Mouse (Mus musculus): ENCODE data around the gene Pdzd7. TPM values are rescaled to one million over a fixed set of nuclear protein-coding genes. Genes with fewer than 3 reads are reported as not detected.
A peak's percentile ranks its signal among the peaks of the same experiment; 100 is the strongest.

The Pdzd7 gene
- polyA plus RNA-seq, 1 experiment from 2014 or later = 0.42 TPM

DNA sequence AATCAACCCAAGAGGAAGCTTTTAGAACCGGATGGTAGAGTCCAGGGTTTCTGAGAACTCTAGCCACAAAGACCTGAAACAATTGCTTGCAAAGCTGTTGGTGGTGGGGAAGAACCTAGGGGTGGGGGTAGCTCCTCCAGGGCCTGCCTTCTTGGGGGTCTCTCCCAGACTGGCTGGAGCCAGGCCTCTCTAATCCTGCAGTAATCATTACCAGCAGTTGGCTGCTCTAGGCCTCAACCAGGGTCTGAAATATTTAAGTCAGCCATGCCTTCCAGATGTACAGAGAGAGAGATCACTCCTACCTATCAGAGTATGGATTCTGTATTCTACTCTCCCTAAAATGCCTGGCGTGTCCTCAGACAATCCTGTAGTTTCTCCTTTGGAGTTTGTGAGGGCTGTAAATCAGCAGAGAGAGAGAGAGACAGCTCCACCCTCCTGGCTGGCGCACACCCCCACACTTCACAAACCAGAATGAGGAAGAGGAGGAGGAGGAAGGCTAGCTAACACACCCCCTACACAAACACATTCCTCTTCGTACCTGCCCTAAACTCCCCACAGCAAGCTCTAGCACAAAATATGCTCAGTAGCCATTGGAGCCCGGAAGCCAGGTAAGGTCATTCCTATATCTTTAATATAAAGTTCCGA is 31.8 kb downstream of the Pdzd7 start:
- H3K4me1 ChIP-seq (replicated peaks; ENCODE audit: control insufficient read depth, insufficient read depth, low read length) = peaks cover 28% of the 10 kb centered on the region
- 0 out of 2 replicates have a peak overlapping the region, but pooled peaks have one; percentile 56 for H3K4me3 ChIP-seq (ENCODE audit: low read depth, low read length)
- no peaks in the 10 kb centered on the region for H3K9me3 ChIP-seq (ENCODE audit: control insufficient read depth, low read length)
- H3K36me3 ChIP-seq (ENCODE audit: control insufficient read depth, insufficient read depth, low read length) = peaks cover 31% of the 10 kb centered on the region
- no peak overlapping the region for H3K9ac ChIP-seq (ENCODE audit: low read length)
- 42% methylated on average over 6 of the region's 6 CpGs for WGBS
- H3K27ac ChIP-seq (ENCODE audit: low read depth) = peak overlapping the region; percentile 97
- DNase-seq (ENCODE audit: low spot score) (no peak), ATAC-seq (replicated peaks; ENCODE audit: low FRiP score, low TSS enrichment, low read depth) (no peak)
- H3K27me3 ChIP-seq (replicated peaks; ENCODE audit: control insufficient read depth, insufficient read depth, low read length) = no peaks in the 10 kb centered on the region
- H3K4me2 ChIP-seq (ENCODE audit: low read length) = peak overlapping the region; percentile 97

DNA sequence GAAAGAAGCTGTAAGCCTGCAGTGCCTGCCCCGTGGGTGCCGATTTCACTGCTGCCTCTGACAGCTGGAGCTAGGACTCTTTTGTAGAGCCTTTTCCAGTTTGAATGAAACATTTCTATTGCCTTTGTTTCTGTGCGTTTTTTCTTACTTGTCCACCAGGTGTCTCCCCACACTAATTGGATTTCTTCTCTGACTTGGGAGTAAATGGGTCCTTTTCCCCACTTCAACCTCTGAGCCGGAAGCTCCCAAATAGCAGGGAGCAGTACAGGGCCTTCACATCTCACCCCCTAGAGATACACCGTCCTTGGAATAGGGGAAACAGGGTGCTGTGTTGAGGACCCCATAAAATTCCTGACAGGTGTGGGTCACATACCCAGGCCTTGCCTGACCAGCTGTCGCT is 32.9 kb downstream of the Pdzd7 start:
- WGBS = 37% methylated on average over 6 of the region's 6 CpGs
- H3K9ac ChIP-seq (ENCODE audit: low read length) = no peak overlapping the region
- H3K27me3 ChIP-seq (replicated peaks; ENCODE audit: control insufficient read depth, insufficient read depth, low read length) = no peaks in the 10 kb centered on the region
- peaks cover 31% of the 10 kb centered on the region for H3K36me3 ChIP-seq (ENCODE audit: control insufficient read depth, insufficient read depth, low read length)
- H3K9me3 ChIP-seq (ENCODE audit: control insufficient read depth, low read length) = no peaks in the 10 kb centered on the region
- ATAC-seq (replicated peaks; ENCODE audit: low FRiP score, low TSS enrichment, low read depth) (no peak), DNase-seq (ENCODE audit: low spot score) (no peak)
- H3K4me3 ChIP-seq (ENCODE audit: low read depth, low read length) = no peak overlapping the region
- H3K4me2 ChIP-seq (ENCODE audit: low read length) = no peak overlapping the region
- H3K4me1 ChIP-seq (replicated peaks; ENCODE audit: control insufficient read depth, insufficient read depth, low read length) = peaks cover 31% of the 10 kb centered on the region
- H3K27ac ChIP-seq (ENCODE audit: low read depth) = no peak overlapping the region

DNA sequence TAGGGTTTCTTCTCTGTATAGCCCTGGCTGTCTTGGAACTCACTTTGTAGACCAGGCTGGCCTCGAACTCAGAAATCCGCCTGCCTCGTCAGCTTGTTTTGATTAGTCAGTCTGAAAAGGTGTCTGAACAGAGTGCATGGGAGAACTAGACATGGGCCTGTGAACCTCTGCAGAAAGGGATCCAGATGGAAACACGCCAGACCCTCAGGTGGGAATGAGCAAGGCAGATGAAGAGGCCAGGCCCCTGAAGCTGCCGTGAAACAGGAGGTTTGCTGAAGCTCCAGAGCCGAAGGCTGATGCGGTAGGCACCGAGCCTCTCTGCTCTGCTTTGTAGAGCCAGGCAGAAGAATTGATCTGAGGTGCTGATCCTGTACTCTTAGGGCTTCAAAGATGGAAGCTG is 33.3 kb downstream of the Pdzd7 start:
- no peak for DNase-seq (ENCODE audit: low spot score)
- Histone ChIP-seq H3K9me3 (ENCODE audit: control insufficient read depth, low read length) (no peaks in the 10 kb centered on the region), H3K9ac (ENCODE audit: low read length) (no peak overlapping the region), H3K27me3 (replicated peaks; ENCODE audit: control insufficient read depth, insufficient read depth, low read length) (no peaks in the 10 kb centered on the region), H3K4me2 (ENCODE audit: low read length) (no peak overlapping the region), H3K4me1 (replicated peaks; ENCODE audit: control insufficient read depth, insufficient read depth, low read length) (peaks cover 35% of the 10 kb centered on the region), H3K4me3 (ENCODE audit: low read depth, low read length) (no peak overlapping the region), H3K27ac (ENCODE audit: low read depth) (no peak overlapping the region), H3K36me3 (ENCODE audit: control insufficient read depth, insufficient read depth, low read length) (peaks cover 31% of the 10 kb centered on the region)
- ATAC-seq (replicated peaks; ENCODE audit: low FRiP score, low TSS enrichment, low read depth) = no peak
- WGBS = 85% methylated on average over 8 of the region's 8 CpGs

GRCm38 (mm10) chr19:45010646-45011045 is 34.9 kb downstream of the Pdzd7 start:
- ATAC-seq (replicated peaks; ENCODE audit: low FRiP score, low TSS enrichment, low read depth) (no peak), DNase-seq (ENCODE audit: low spot score) (no peak)
- 88% methylated on average over 4 of the region's 4 CpGs for WGBS
- no peaks in the 10 kb centered on the region for H3K9me3 ChIP-seq (ENCODE audit: control insufficient read depth, low read length)
- peaks cover 34% of the 10 kb centered on the region for H3K4me1 ChIP-seq (replicated peaks; ENCODE audit: control insufficient read depth, insufficient read depth, low read length)
- peaks cover 31% of the 10 kb centered on the region for H3K36me3 ChIP-seq (ENCODE audit: control insufficient read depth, insufficient read depth, low read length)
- H3K4me3 ChIP-seq (ENCODE audit: low read depth, low read length) = no peak overlapping the region
- H3K4me2 ChIP-seq (ENCODE audit: low read length) = no peak overlapping the region
- no peak overlapping the region for H3K27ac ChIP-seq (ENCODE audit: low read depth)
- no peaks in the 10 kb centered on the region for H3K27me3 ChIP-seq (replicated peaks; ENCODE audit: control insufficient read depth, insufficient read depth, low read length)
- no peak overlapping the region for H3K9ac ChIP-seq (ENCODE audit: low read length)

- Histone ChIP-seq H3K4me3 (ENCODE audit: low read depth, low read length) (peak overlapping the region; percentile 99), H3K9ac (ENCODE audit: low read length) (no peak overlapping the region; the same call in 1 of the 2 replicates), H3K27me3 (replicated peaks; ENCODE audit: control insufficient read depth, insufficient read depth, low read length) (no peaks in the 10 kb centered on the region), H3K4me2 (ENCODE audit: low read length) (peak overlapping the region; percentile 94), H3K9me3 (ENCODE audit: control insufficient read depth, low read length) (no peaks in the 10 kb centered on the region), H3K36me3 (ENCODE audit: control insufficient read depth, insufficient read depth, low read length) (peaks cover 49% of the 10 kb centered on the region), H3K4me1 (replicated peaks; ENCODE audit: control insufficient read depth, insufficient read depth, low read length) (peaks cover 18% of the 10 kb centered on the region), H3K27ac (ENCODE audit: low read depth) (no peak overlapping the region)
- WGBS = 91% methylated on average over 20 of the region's 20 CpGs
- ATAC-seq (replicated peaks; ENCODE audit: low FRiP score, low TSS enrichment, low read depth) = no peak
- DNase-seq (ENCODE audit: low spot score) = no peak
Observed at GRCm38 (mm10) chr19:45007425-45008191, 37.9 kb downstream of the Pdzd7 start.

GRCm38 (mm10) chr19:45007021-45007420 is 38.5 kb downstream of the Pdzd7 start:
- H3K4me3 ChIP-seq (ENCODE audit: low read depth, low read length) = peak overlapping the region; percentile 99
- DNase-seq (ENCODE audit: low spot score) (no peak), ATAC-seq (replicated peaks; ENCODE audit: low FRiP score, low TSS enrichment, low read depth) (no peak)
- H3K36me3 ChIP-seq (ENCODE audit: control insufficient read depth, insufficient read depth, low read length) = peaks cover 49% of the 10 kb centered on the region
- H3K27me3 ChIP-seq (replicated peaks; ENCODE audit: control insufficient read depth, insufficient read depth, low read length) = no peaks in the 10 kb centered on the region
- 38% methylated on average over 17 of the region's 17 CpGs for WGBS
- H3K4me1 ChIP-seq (replicated peaks; ENCODE audit: control insufficient read depth, insufficient read depth, low read length) = peaks cover 18% of the 10 kb centered on the region
- peak overlapping the region; percentile 73 for H3K9ac ChIP-seq (ENCODE audit: low read length)
- peak overlapping the region; percentile 81 for H3K27ac ChIP-seq (ENCODE audit: low read depth)
- H3K4me2 ChIP-seq (ENCODE audit: low read length) = peak overlapping the region; percentile 94
- H3K9me3 ChIP-seq (ENCODE audit: control insufficient read depth, low read length) = no peaks in the 10 kb centered on the region

DNA sequence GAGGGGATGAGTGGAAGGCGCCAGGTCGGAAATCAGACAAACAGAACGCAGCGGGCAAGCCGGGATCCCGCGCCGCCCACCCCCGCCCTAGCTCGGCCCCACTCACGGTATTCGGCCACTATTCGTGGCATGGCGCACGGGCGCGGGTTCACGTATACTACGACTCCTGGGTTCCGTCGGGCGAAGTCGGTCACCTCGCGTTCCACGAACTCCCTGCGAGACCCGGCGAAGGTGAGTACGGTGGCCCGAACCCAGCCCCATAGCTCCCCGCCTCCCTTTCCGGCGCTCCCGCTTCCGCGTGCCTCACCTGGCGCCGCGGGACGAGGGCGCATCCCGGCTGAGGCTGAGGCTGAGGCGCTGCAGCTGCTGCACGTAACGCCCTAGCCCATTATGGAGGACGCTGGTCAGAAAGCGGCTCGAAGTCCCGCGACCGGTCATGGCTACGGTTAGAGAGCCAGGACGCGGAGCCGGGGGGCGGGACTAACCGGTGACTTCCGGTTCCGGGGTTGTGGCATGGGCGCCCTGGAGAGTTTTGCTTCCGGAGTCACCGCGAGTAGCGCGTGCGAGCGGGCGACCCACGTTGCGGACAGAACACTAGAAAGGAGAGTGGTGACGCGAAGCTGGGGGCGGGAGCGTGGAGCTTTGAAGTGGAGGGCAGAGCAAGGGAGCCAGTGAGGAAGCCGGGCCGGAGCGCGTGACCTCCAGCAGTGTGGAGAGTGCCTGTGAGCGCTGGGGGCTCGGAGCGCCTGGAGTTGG is 39.4 kb downstream of the Pdzd7 start, which contains the start of gene Mrpl43:
Mrpl43 (minus strand) TSS at position 486 of the 756 bp plus-strand sequence.
- Histone ChIP-seq H3K4me2 (ENCODE audit: low read length) (peak within 1 kb of the TSS; percentile 94), H3K27ac (ENCODE audit: low read depth) (peak within 1 kb of the TSS; percentile 81), H3K27me3 (replicated peaks; ENCODE audit: control insufficient read depth, insufficient read depth, low read length) (no peaks in the 10 kb centered on the region), H3K4me1 (replicated peaks; ENCODE audit: control insufficient read depth, insufficient read depth, low read length) (peaks cover 18% of the 10 kb centered on the region), H3K9ac (ENCODE audit: low read length) (peak within 1 kb of the TSS; percentile 73), H3K36me3 (ENCODE audit: control insufficient read depth, insufficient read depth, low read length) (peaks cover 46% of the 10 kb centered on the region), H3K9me3 (ENCODE audit: control insufficient read depth, low read length) (no peaks in the 10 kb centered on the region), H3K4me3 (ENCODE audit: low read depth, low read length) (peak within 1 kb of the TSS; percentile 99)
- ATAC-seq (replicated peaks; ENCODE audit: low FRiP score, low TSS enrichment, low read depth) = peak; percentile 93
- WGBS = under 1% methylated on average over 75 of the region's 82 CpGs
- peak; percentile 99 for DNase-seq (ENCODE audit: low spot score)

DNA sequence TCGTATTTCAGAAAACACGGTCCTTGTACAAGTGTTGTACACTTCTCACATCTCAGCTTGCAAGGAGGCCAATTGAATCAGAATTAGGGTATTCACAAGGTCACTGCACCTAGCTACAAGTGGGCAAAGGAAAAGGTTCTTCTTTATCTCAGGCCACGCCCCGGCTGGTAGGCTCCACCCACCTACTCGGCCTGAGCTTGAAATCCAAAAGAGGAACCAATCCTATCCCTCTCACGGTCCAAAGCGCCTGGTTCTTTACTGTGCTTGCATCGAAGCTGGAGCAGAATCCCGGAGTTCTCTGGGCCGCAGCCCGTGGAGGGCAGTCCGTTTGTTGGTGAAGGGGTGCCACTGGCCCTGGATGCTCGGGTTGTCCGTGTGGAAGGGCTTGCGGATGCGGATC is 40.1 kb downstream of the Pdzd7 start, which contains the start of gene Twnk:
Twnk (plus strand) TSS at position 220 of the 400 bp plus-strand sequence.
- peaks cover 18% of the 10 kb centered on the region for H3K4me1 ChIP-seq (replicated peaks; ENCODE audit: control insufficient read depth, insufficient read depth, low read length)
- ATAC-seq (replicated peaks; ENCODE audit: low FRiP score, low TSS enrichment, low read depth) (peak; percentile 16; the same call in 1 of the 2 replicates), DNase-seq (ENCODE audit: low spot score) (peak; percentile 75)
- peak within 1 kb of the TSS; percentile 99 for H3K4me3 ChIP-seq (ENCODE audit: low read depth, low read length)
- H3K9me3 ChIP-seq (ENCODE audit: control insufficient read depth, low read length) = no peaks in the 10 kb centered on the region
- peak within 1 kb of the TSS; percentile 73 for H3K9ac ChIP-seq (ENCODE audit: low read length)
- H3K36me3 ChIP-seq (ENCODE audit: control insufficient read depth, insufficient read depth, low read length) = peaks cover 42% of the 10 kb centered on the region
- no peaks in the 10 kb centered on the region for H3K27me3 ChIP-seq (replicated peaks; ENCODE audit: control insufficient read depth, insufficient read depth, low read length)
- peak within 1 kb of the TSS; percentile 94 for H3K4me2 ChIP-seq (ENCODE audit: low read length)
- 9% methylated on average over 16 of the region's 16 CpGs for WGBS
- H3K27ac ChIP-seq (ENCODE audit: low read depth) = peak within 1 kb of the TSS; percentile 81
